In the genomic region with DNA sequence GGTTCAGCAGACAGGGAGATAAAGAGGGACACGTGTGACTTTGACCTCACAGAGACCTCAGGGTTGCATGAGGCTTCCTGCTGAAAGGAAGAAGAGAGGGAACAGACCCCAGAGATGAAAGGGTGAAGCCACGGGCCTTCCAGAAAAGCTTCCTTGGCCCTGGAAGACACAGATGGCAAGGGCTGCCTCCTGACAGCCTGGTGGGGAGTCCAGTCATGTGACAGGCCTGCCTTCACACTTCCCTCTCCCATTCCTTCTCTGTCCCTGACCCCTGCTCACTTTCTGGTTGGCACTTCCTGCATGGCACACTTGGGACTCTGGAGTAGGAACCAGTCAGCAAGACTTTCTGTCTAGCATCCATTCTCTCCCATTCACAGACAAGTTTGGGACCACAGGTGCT, we compare ENCODE assay signal across 14 mouse cellular contexts.
"Had no signal": no experiment of that assay in that cellular context is flagged by ENCODE, and none has a peak within 500 bp of the region (broad histone marks: within the 10 kb centered on the region; RNA-seq: fewer than 3 reads in every experiment).

No protein-coding gene starts in this region.

- ATAC-seq: liver, embryonic 12.5 days; midbrain, embryonic 16.5 days had no signal

- H3K9me3 ChIP-seq: limb, embryonic 15.5 days; liver, embryonic 12.5 days; midbrain, embryonic 12.5 days; neural tube, embryonic 13.5 days had no signal

- H3K9ac ChIP-seq: limb, embryonic 15.5 days; liver, embryonic 12.5 days; lung, embryonic 14.5 days; midbrain, embryonic 12.5 days; neural tube, embryonic 13.5 days had no signal

- H3K27me3 ChIP-seq: limb, embryonic 15.5 days; liver, embryonic 12.5 days; midbrain, embryonic 12.5 days; neural tube, embryonic 13.5 days had no signal

- H3K27ac ChIP-seq: kidney, postnatal 0 days; layer of hippocampus, adult 2 months; limb, embryonic 15.5 days; liver, embryonic 12.5 days; macrophage; midbrain, embryonic 12.5 days; neural tube, embryonic 13.5 days had no signal

- H3K36me3 ChIP-seq: limb, embryonic 15.5 days; liver, embryonic 12.5 days; midbrain, embryonic 12.5 days; neural tube, embryonic 13.5 days had no signal

- H3K4me3 ChIP-seq: layer of hippocampus, adult 2 months; limb, embryonic 15.5 days; liver, embryonic 12.5 days; midbrain, embryonic 12.5 days; neural tube, embryonic 13.5 days had no signal

- H3K4me2 ChIP-seq: limb, embryonic 15.5 days; liver, embryonic 12.5 days; lung, embryonic 14.5 days; midbrain, embryonic 12.5 days; neural tube, embryonic 13.5 days had no signal

- DNase-seq: kidney, postnatal 4 days; lung, embryonic 14.5 days; lung, postnatal 10 days; retina, postnatal 1 day; right cerebral cortex, postnatal 14 days; thymus, postnatal 4 days had no signal

- H3K4me1 ChIP-seq: limb, embryonic 15.5 days had no signal
